Mouse (Mus musculus) gastrocnemius, postnatal 10 days (tissue): ENCODE results near the gene Pak2. TPM values are rescaled to one million over a fixed set of nuclear protein-coding genes. Genes with fewer than 3 reads are reported as not detected.
A peak's percentile ranks its signal among the peaks of the same experiment; 100 is the strongest.
"Not testable (repeated sequence)": the region's sequence is repeated elsewhere in the genome, so short reads cannot be mapped to it uniquely, and the experiment has no call there.

Source experiments
- DNase-seq: peaks from one replicate; pipeline ENCODE4 v3.0.0; 2021; ENCODE audit warnings: mixed read lengths
- total RNA-seq, 2 experiments: library from RNA; stranded (reverse); gene quantifications; 2 replicates each; pipeline ENCODE4 v1.2.3; 2021

The Pak2 gene
- total RNA-seq, 2 experiments from 2014 or later: 22.7 to 26.7 TPM

- DNase-seq: no peak
These were observed 12.3 kb upstream of the Pak2 start for GRCm38 (mm10) chr16:32091466-32091865.

- DNase-seq: no peak
These were observed 8.7 kb upstream of the Pak2 start for GRCm38 (mm10) chr16:32087629-32088443.

GRCm38 (mm10) chr16:32078408-32078990 is 643 bp downstream of the Pak2 start:
- peak; percentile 55 for DNase-seq

GRCm38 (mm10) chr16:32077648-32078407 is 1.3 kb downstream of the Pak2 start:
- no peak for DNase-seq

GRCm38 (mm10) chr16:32076406-32076805 is 2.7 kb downstream of the Pak2 start:
- DNase-seq: no peak

GRCm38 (mm10) chr16:32075762-32076161 is 3.4 kb downstream of the Pak2 start:
- no peak for DNase-seq

GRCm38 (mm10) chr16:32070070-32070469 is 9.1 kb downstream of the Pak2 start:
- DNase-seq: not testable (repeated sequence)

GRCm38 (mm10) chr16:32068389-32069300 is 10.5 kb downstream of the Pak2 start:
- no peak for DNase-seq

- no peak for DNase-seq
These were observed 12.2 kb downstream of the Pak2 start for GRCm38 (mm10) chr16:32066899-32067298.

GRCm38 (mm10) chr16:32063900-32064299 is 15.2 kb downstream of the Pak2 start:
- DNase-seq: no peak

- no peak for DNase-seq
These were observed 16.9 kb downstream of the Pak2 start for GRCm38 (mm10) chr16:32062226-32062625.

GRCm38 (mm10) chr16:32059840-32060523 is 19.2 kb downstream of the Pak2 start:
- no peak for DNase-seq

GRCm38 (mm10) chr16:32058817-32059216 is 20.3 kb downstream of the Pak2 start:
- no peak for DNase-seq

GRCm38 (mm10) chr16:32042367-32042766 is 36.8 kb downstream of the Pak2 start:
- no peak for DNase-seq

GRCm38 (mm10) chr16:32019678-32020077 is 59.5 kb downstream of the Pak2 start:
- no peak for DNase-seq

GRCm38 (mm10) chr16:32010330-32010729 is 68.8 kb downstream of the Pak2 start:
- no peak for DNase-seq

GRCm38 (mm10) chr16:32009913-32010312 is 69.2 kb downstream of the Pak2 start:
- DNase-seq: no peak

- no peak for DNase-seq
These were observed 70.4 kb downstream of the Pak2 start for GRCm38 (mm10) chr16:32008529-32009293.

- DNase-seq: no peak
These were observed 74.4 kb downstream of the Pak2 start for GRCm38 (mm10) chr16:32004731-32005130.
